Mouse (Mus musculus): Measurements from ENCODE around the gene Gsdma2.

GRCm38 (mm10) chr11:98668984-98669383 lies 22.4 kb downstream of the Gsdma2 start:
- TF ChIP-seq HCFC1 (IDR thresholded peaks at IDR 0.05; ENCODE audit: borderline replicate concordance, insufficient read depth, low read length) (no peak), MAFK (IDR thresholded peaks at IDR 0.05; ENCODE audit: insufficient read depth, low read depth, low read length) (no peak), ZNF384 (IDR thresholded peaks at IDR 0.05; ENCODE audit: low read depth, low read length) (no peak)
